Mouse (Mus musculus) thymus, postnatal 36 days (tissue): Measurements from ENCODE around the gene Slc25a34.

Source experiments
- DNase-seq, 2 experiments: peaks; one replicate each; pipeline ENCODE4 v3.0.0; 2022; ENCODE audit warnings: mixed read lengths in 2 of 2

Slc25a34 gene

GRCm38 (mm10) chr4:141574789-141575702 is 48.6 kb downstream of the Slc25a34 start:
- DNase-seq: peak; percentile 78 to 83

- DNase-seq: no peak
Observed at GRCm38 (mm10) chr4:141573359-141573966, 50.2 kb downstream of the Slc25a34 start.

GRCm38 (mm10) chr4:141572668-141573358 is 50.8 kb downstream of the Slc25a34 start:
- DNase-seq: no peak

GRCm38 (mm10) chr4:141571934-141572333 is 51.7 kb downstream of the Slc25a34 start:
- DNase-seq: no peak

- no peak for DNase-seq
Observed at GRCm38 (mm10) chr4:141571337-141571739, 52.3 kb downstream of the Slc25a34 start.

GRCm38 (mm10) chr4:141570821-141571220 is 52.8 kb downstream of the Slc25a34 start:
- no peak for DNase-seq

- DNase-seq: no peak
Observed at GRCm38 (mm10) chr4:141570004-141570403, 53.6 kb downstream of the Slc25a34 start.

GRCm38 (mm10) chr4:141568966-141569365 is 54.7 kb downstream of the Slc25a34 start:
- no peak for DNase-seq
